Mouse (Mus musculus): ENCODE measurements around the gene Vdr. TPM values are rescaled to one million over a fixed set of nuclear protein-coding genes. Genes with fewer than 3 reads are reported as not detected.
"Not testable (repeated sequence)": the region's sequence is repeated elsewhere in the genome, so short reads cannot be mapped to it uniquely, and the experiment has no call there.

The Vdr gene
- total RNA-seq, 4 experiments from 2014 or later: 0.07 to 0.13 (median 0.10) TPM; not detected in 1

GRCm38 (mm10) chr15:97881423-97881822 is 29.0 kb downstream of the Vdr start:
- DNase-seq (ENCODE audit: low spot score in 2 of 2): no peak

DNA sequence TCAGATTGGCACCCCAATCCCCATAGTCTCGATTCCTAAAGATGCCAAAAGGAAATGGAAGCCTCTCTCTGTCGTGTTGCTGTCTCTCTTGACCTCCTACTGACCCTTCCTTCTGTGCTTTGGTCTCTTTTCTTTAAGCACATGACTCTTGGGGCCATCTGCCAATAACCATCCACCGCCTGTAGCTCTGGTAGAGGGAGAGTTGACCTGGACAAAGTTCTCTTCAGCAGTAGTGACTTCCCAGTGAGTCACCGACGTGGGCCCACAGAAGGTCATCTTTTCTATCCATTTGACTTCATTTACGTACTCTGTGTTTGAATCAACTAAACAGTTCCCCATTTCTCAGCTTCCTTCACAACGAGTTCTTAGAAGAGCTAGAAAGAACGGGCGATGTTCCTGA is 30.0 kb downstream of the Vdr start:
- DNase-seq (ENCODE audit: low spot score in 2 of 2): no peak

DNA sequence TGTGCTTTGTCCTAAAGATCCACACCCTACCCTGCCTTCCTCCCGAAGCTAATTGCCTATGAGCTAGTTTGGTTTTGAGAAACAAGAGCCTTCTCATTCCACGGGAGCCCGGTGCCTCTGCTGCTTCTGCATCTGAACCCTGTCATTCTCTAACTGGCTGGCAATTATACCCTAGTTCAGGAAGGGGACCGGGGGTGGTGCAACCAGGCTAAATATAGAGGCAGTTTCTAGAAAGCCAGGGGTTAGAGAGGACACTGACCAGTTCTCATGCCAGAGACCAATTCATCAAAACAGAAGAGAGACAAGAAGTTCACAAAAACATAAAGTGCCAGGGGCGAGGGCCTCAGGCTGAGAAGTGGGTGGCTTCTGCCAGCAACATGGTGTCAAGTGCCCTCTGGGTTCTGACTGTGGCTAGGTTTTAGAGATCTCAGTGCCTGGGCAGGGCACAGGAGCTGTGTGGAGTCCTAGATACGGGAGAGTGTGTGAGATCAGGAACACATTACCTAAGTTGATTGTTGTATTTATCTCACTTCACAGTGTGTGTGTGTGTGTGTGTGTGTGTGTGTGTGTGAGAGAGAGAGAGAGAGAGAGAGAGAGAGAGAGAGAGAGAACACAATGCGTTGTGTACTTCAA is 31.6 kb downstream of the Vdr start:
- no peak for DNase-seq (ENCODE audit: low spot score in 2 of 2)

- no peak for DNase-seq (ENCODE audit: low spot score in 2 of 2)
Measured at GRCm38 (mm10) chr15:97875784-97876183, 34.6 kb downstream of the Vdr start.

GRCm38 (mm10) chr15:97873717-97874116 is 36.7 kb downstream of the Vdr start:
- no peak for DNase-seq (ENCODE audit: low spot score in 2 of 2)

DNA sequence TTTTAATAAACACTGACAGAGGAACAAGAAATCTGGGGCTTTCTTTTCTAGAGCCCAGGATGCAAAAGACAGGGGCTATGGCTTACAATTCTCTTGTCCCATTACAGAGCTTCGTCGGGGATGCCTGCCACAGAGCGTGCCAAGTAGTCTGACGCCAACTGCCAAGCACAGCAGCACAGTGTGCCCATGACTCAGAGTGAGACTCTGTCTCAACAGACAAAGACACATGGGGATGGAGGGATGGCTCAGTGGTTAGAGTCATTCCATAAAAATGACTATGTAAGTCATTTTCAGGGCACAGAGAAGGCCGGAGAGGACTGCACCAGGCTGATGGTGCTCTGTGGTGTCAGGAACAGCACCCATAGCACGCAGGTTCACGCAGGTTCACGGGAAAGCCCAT is 38.3 kb downstream of the Vdr start:
- DNase-seq (ENCODE audit: low spot score in 2 of 2): no peak

GRCm38 (mm10) chr15:97871055-97872030 is 39.1 kb downstream of the Vdr start:
- DNase-seq (ENCODE audit: low spot score in 2 of 2): no peak

- not testable (repeated sequence) for DNase-seq (ENCODE audit: low spot score in 2 of 2)
Measured at GRCm38 (mm10) chr15:97870116-97870515, 40.3 kb downstream of the Vdr start.

DNA sequence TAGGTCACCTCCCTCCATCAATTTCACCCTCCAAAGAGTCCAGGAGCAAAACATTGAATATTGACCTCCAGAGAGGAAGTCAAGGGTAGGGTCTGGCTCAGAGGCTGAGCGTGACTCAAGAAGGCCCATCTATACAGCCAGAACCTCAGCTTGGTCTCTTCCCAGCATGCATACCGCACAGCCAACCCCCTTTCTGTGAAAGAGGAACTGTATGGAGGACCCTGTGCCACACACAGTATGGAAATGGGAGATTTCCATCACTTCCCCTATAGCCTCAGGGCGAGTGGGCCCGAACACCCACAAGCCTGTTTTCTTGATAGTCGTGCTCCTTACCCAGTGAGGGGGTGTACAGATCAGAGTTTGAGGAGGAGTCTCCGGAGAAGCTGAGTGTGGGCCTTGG is 41.4 kb downstream of the Vdr start:
- no peak for DNase-seq (ENCODE audit: low spot score in 2 of 2)

DNA sequence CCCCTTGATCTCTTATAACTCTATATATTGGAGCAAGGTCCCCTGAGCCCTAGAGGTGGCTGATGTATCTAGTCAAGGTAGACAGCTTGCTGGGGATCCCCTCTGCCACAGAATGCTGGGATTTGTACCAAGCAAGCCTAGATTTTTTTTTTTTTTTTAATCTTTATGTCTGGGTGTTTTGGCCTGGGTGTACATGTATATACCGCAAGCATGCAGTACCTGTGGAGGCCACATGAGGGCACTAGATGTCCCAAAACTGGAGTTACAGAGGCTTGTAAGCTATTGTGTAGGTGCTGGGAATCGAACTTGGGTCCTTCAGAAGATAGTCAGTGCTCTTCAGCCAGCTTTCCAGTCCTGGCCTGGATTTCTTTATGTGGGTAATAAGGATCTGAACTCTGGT is 44.4 kb downstream of the Vdr start:
- no peak for DNase-seq (ENCODE audit: low spot score in 2 of 2)

DNA sequence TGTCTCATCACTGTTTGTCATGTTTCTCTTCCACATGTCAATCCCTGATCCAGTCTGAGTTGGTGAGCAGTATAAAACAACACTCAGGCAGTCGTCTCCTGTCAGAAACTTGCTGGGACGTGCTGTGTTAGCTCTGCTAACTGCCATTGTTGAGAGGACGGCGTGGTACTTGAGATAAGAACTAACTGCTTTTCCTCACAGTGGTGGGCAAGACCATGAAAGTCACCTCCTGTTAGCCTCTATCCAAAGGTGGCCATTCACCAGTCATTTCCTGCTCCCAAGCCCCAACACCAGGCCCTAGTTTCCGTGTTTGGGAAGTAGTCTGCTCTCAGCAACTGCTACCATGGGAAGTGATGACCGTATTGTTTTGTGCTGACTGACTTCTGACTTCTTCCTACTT is 45.3 kb downstream of the Vdr start:
- no peak for DNase-seq (ENCODE audit: low spot score in 2 of 2)

GRCm38 (mm10) chr15:97864361-97865045 is 45.9 kb downstream of the Vdr start:
- DNase-seq (ENCODE audit: low spot score in 2 of 2): no peak

DNA sequence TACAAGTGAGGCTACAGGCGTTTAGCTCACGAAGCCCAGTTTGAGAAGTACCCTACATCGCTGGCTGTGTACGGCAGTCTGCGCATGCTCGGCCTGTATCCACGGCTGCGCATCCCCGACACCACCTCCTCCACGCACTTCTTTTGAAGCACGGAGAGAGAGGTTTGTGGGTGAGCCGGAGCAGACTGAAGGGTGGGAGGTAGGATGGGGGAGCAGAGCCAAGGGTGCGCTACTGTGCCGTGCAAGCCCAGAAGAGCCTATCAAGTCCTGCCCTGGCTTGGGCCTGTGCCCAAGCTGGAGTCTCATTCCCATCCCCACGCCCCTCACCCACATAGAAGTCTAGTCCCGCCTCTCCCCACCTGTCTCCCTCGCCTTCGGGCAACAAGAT is 46.9 kb downstream of the Vdr start:
- no peak for DNase-seq (ENCODE audit: low spot score in 2 of 2)

- no peak for DNase-seq (ENCODE audit: low spot score in 2 of 2)
Measured at GRCm38 (mm10) chr15:97862881-97863493, 47.4 kb downstream of the Vdr start.

GRCm38 (mm10) chr15:97860353-97860752 is 50.1 kb downstream of the Vdr start:
- no peak for DNase-seq (ENCODE audit: low spot score in 2 of 2)

DNA sequence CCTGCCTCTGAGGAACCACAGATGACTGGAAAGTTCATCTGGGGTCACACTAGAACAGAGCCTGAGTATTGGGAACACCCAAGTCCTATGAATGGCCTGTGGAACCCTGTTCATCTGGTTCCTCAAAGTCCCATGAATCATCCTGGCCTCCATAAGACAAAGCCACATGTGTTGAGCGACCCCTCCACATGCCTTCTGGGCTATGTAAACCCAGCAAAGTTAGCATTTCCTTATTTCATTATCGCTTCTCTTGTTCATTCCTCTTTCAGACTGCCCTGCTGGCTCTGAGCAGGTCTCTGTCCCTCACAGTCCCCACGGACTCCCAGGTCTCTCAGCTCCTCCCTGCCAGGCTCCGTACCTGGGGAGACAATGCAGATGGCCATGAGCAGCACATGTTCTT is 52.0 kb downstream of the Vdr start:
- no peak for DNase-seq (ENCODE audit: low spot score in 2 of 2)

DNA sequence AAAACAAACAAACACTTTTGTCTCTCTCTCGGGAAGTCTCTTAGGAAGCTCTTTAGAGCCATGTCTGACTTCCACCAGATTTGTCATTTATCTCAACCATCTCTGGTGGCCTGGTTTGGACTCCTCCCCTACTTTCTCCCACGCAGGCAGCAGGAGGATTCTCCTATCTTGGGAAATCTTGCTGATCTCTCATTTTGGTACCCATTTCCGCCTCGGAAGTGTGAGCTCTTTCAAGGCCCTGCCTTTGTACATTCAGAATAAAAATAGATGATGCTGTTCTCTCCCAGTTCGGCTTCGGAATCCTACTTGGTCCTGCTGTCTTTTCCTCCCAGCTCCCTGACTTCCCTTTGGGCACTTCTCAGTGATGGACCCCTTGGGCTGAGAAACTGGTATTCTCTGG is 55.9 kb downstream of the Vdr start:
- no peak for DNase-seq (ENCODE audit: low spot score in 2 of 2)

GRCm38 (mm10) chr15:97854059-97854458 is 56.4 kb downstream of the Vdr start:
- DNase-seq (ENCODE audit: low spot score in 2 of 2): no peak

DNA sequence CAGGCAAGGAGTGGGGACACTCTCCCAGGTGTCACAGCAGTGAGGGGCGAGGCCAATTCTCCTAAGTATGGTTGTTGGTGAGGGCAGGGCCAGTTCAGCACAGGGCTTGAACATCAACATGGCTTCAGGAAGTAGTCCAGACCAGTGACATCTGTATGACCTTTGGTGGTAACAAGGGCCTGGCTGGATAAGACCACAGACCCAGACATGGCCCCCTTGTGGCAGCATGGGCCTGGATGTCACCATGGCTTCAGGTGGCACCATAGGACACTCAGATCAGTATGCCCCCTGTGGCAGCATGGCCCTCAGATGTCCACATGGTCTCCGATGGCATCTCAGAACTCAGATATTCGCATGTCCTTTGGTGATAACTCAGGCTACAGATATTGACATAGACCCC is 58.1 kb downstream of the Vdr start:
- DNase-seq (ENCODE audit: low spot score in 2 of 2): no peak

DNA sequence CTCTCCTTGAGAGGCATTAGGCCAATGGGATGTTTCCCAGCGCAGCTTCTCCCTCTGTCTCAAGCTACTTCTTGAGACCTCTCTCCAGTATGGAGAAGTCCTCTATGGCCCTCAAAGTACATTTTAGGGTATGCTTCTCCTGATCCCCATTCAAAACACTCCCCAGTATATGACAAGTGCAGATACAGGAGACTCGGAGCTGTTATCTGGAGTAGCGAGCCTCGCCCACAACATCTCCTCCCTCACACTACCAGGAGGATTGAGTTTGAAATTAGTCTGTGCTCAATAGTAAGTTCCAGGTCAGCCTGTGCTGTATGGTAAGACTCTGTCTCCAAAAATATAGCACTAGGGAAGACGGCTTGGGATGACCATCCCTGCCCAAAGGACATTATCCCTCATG is 59.4 kb downstream of the Vdr start:
- DNase-seq (ENCODE audit: low spot score in 2 of 2): no peak

DNA sequence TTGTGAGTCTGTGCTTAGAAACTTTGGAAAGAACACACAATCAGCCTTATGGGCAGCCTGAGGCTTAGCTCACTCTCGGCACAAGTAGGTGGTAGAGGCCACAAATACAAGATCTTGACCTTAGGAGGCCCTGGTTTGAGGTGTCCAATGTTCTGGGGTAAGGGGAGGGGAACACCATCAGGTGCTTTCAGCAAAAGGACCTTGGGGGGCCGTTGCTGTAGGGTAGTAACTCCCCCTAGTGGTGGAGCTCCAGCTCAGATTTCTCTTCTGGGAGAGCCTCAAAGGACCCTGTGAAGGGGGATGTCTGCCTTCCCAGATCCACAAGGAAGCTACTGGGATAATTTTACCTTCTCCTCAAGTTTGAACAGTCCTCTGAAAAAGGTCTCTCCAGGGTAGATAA is 60.0 kb downstream of the Vdr start:
- DNase-seq (ENCODE audit: low spot score in 2 of 2): no peak
